Mouse (Mus musculus): Measurements from ENCODE around the gene Dpyd.

Dpyd gene

GRCm38 (mm10) chr3:119361555-119362385, 799.8 kb downstream of the Dpyd start:
- no peak for DNase-seq (ENCODE audit: low read depth, low spot score)

- DNase-seq (ENCODE audit: low read depth, low spot score): no peak
These were observed 800.5 kb downstream of the Dpyd start for GRCm38 (mm10) chr3:119362392-119362791.

- no peak for DNase-seq (ENCODE audit: low read depth, low spot score)
These were observed 807.0 kb downstream of the Dpyd start for GRCm38 (mm10) chr3:119368931-119369330.

- DNase-seq (ENCODE audit: low read depth, low spot score): no peak
These were observed 819.2 kb downstream of the Dpyd start for GRCm38 (mm10) chr3:119381119-119381518.

GRCm38 (mm10) chr3:119382395-119382794, 820.5 kb downstream of the Dpyd start:
- DNase-seq (ENCODE audit: low read depth, low spot score): no peak

GRCm38 (mm10) chr3:119387332-119388105, 825.6 kb downstream of the Dpyd start:
- no peak for DNase-seq (ENCODE audit: low read depth, low spot score)

GRCm38 (mm10) chr3:119397205-119397604, 835.3 kb downstream of the Dpyd start:
- no peak for DNase-seq (ENCODE audit: low read depth, low spot score)

- DNase-seq (ENCODE audit: low read depth, low spot score): no peak
These were observed 841.2 kb downstream of the Dpyd start for GRCm38 (mm10) chr3:119402836-119403728.

GRCm38 (mm10) chr3:119419087-119419709, 857.3 kb downstream of the Dpyd start:
- no peak for DNase-seq (ENCODE audit: low read depth, low spot score)

- DNase-seq (ENCODE audit: low read depth, low spot score): no peak
These were observed 857.8 kb downstream of the Dpyd start for GRCm38 (mm10) chr3:119419745-119420144.

GRCm38 (mm10) chr3:119431339-119431738, 869.4 kb downstream of the Dpyd start:
- DNase-seq (ENCODE audit: low read depth, low spot score): no peak

GRCm38 (mm10) chr3:119431757-119432156, 869.8 kb downstream of the Dpyd start:
- no peak for DNase-seq (ENCODE audit: low read depth, low spot score)

- DNase-seq (ENCODE audit: low read depth, low spot score): no peak
These were observed 885.6 kb downstream of the Dpyd start for GRCm38 (mm10) chr3:119447559-119447958.

- DNase-seq (ENCODE audit: low read depth, low spot score): no peak
These were observed 902.1 kb downstream of the Dpyd start for GRCm38 (mm10) chr3:119464073-119464472.

GRCm38 (mm10) chr3:119464479-119464878, 902.5 kb downstream of the Dpyd start:
- DNase-seq (ENCODE audit: low read depth, low spot score): no peak

- peak; percentile 4 for DNase-seq (ENCODE audit: low read depth, low spot score)
These were observed 905.8 kb downstream of the Dpyd start for GRCm38 (mm10) chr3:119467723-119468122.

Measured in ES-CJ7 (cell line).